Comparison of ENCODE assay signal across 28 mouse cellular contexts in genomic region chr3:115728211-115728610, GRCm38 (mm10). TPM values are rescaled to one million over a fixed set of nuclear protein-coding genes. Genes with fewer than 3 reads are reported as not detected.
DNase-seq lines count a peak whose midpoint lies in the region; ATAC-seq lines count a peak whose summit lies in the region.
"Had no signal": no experiment of that assay in that cellular context is flagged by ENCODE, and none has a peak within 500 bp of the region (broad histone marks: within the 10 kb centered on the region; RNA-seq: fewer than 3 reads in every experiment).

No protein-coding gene starts in this region.

- H3K27me3 ChIP-seq in heart, embryonic 10.5 days (ENCODE audit: insufficient read depth, poor library complexity, severe bottlenecking), result no peaks in the 10 kb centered on the region
- H3K27me3 ChIP-seq: embryonic facial prominence, embryonic 13.5 days; embryonic facial prominence, embryonic 15.5 days; forebrain, embryonic 13.5 days; forebrain, embryonic 15.5 days; Patski had no signal

- no peaks in the 10 kb centered on the region; the same call in none of the 2 replicates for H3K4me1 ChIP-seq in heart, embryonic 10.5 days
- H3K4me1 ChIP-seq: embryonic facial prominence, embryonic 13.5 days; embryonic facial prominence, embryonic 15.5 days; forebrain, embryonic 10.5 days; forebrain, embryonic 13.5 days; forebrain, embryonic 15.5 days had no signal

- 37% methylated on average over 3 of the region's 3 CpGs for WGBS in heart, embryonic 10.5 days

- H3K36me3 ChIP-seq in heart, embryonic 10.5 days, result no peaks in the 10 kb centered on the region
- H3K36me3 ChIP-seq: embryonic facial prominence, embryonic 13.5 days; embryonic facial prominence, embryonic 15.5 days; forebrain, embryonic 10.5 days; forebrain, embryonic 15.5 days; G1E had no signal

- H3K4me3 ChIP-seq in heart, embryonic 10.5 days, result no peak overlapping the region
- H3K4me3 ChIP-seq: embryonic facial prominence, embryonic 13.5 days; embryonic facial prominence, embryonic 15.5 days; erythroblast, embryonic 14.5 days; forebrain, embryonic 10.5 days; forebrain, embryonic 13.5 days; forebrain, embryonic 15.5 days had no signal

- H3K27ac ChIP-seq in heart, embryonic 10.5 days, result no peak overlapping the region
- H3K27ac ChIP-seq: embryonic facial prominence, embryonic 13.5 days; embryonic facial prominence, embryonic 15.5 days; forebrain, embryonic 10.5 days; forebrain, embryonic 13.5 days; forebrain, embryonic 15.5 days had no signal

- peak; percentile 24 for ATAC-seq in CD4-positive, CD25-positive, alpha-beta regulatory T cell, adult 4 months
- peak; percentile 13 for ATAC-seq in activated CD4-positive, CD25-positive, alpha-beta regulatory T cell, adult 4 months
- ATAC-seq: forebrain, embryonic 13.5 days; forebrain, embryonic 15.5 days; forebrain, postnatal 0 days; Patski had no signal

- H3K9me3 ChIP-seq in heart, embryonic 10.5 days, result no peaks in the 10 kb centered on the region
- H3K9me3 ChIP-seq: embryonic facial prominence, embryonic 13.5 days; embryonic facial prominence, embryonic 15.5 days; forebrain, embryonic 10.5 days; forebrain, embryonic 13.5 days; forebrain, embryonic 15.5 days; G1E had no signal

- peak; percentile 14 for DNase-seq in heart, adult 11 months
- no peak for DNase-seq in heart, embryonic 10.5 days (ENCODE audit: low spot score)
- DNase-seq in naive thymus-derived CD4-positive, alpha-beta T cell, adult 2 months (ENCODE audit: low read depth), result peak; percentile 48
- no peak for DNase-seq in testis, postnatal 10 days (ENCODE audit: low spot score)
- no peak for DNase-seq in frontal cortex, postnatal 36 days (ENCODE audit: low spot score in 2 of 2)
- no peak for DNase-seq in yolk sac, embryonic 10.5 days (ENCODE audit: low spot score)
- DNase-seq: adrenal gland, adult 2 months; adrenal gland, postnatal 10 days; adrenal gland, postnatal 25 days; B cell, adult 2 months; cerebellum, adult 11 months; cerebellum, adult 18-20 months; cerebellum, adult 8-10 months; cerebellum, adult 9-11 months; cerebellum, postnatal 14 days; cerebellum, postnatal 36 days; embryo, embryonic 11 days; forebrain, postnatal 0 days had no signal

RNA-seq across cellular contexts. Expression of gene S1pr1, which starts 13.3 kb away (rescaled TPM):
- polyA plus RNA-seq in heart, embryonic 10.5 days (2016; fragmentation: Nextera tagmentation; extraction: Ambion mirVana), result 48.7 and 82.4 TPM in 2 replicates
- polyA plus RNA-seq in CD4-positive, CD25-positive, alpha-beta regulatory T cell, adult 4 months (2017; shearing (Covaris generic)), result 100 to 1,000 TPM; 195 to 238 TPM
- 100 to 1,000 TPM; 192 to 215 TPM for polyA plus RNA-seq in activated CD4-positive, CD25-positive, alpha-beta regulatory T cell, adult 4 months (2017; shearing (Covaris generic))
- polyA plus RNA-seq: erythroblast, embryonic 14.5 days had no signal

Comparison
In these comparisons a context has a peak if more than half of its experiments do, and no peak if none do; other contexts are left out.
1. DNase-seq: peak in heart, adult 11 months (single experiment) and naive thymus-derived CD4-positive, alpha-beta T cell, adult 2 months (single experiment); none in heart, embryonic 10.5 days (single experiment), testis, postnatal 10 days (single experiment), frontal cortex, postnatal 36 days (0 of 2) and yolk sac, embryonic 10.5 days (single experiment).